Mouse (Mus musculus): ENCODE data around the gene Reln. TPM values are rescaled to one million over a fixed set of nuclear protein-coding genes. Genes with fewer than 3 reads are reported as not detected.

The Reln gene
- polyA plus RNA-seq, 1 experiment = 184 TPM

DNA sequence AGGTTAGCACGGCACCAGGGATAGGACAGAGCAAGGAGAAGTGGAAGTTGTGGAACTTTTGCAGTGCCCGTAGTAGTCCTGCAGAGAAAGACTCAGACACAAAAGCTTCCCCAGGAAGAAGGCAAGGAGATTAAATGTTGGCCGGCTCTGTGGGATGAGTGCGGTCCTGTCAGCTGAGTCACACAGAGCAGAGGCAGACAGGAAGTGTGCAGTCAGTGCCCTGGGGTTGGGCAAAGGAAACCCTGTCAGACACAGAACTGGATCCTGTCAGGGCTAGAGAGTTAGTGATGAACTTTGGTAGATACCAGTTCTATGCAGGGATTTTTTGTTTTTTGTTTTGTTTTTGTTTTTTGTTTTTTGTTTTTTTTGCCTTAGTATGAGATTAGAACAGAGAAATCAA, 120.0 kb downstream of the Reln start:
- Histone ChIP-seq H3K27me3 (ENCODE audit: control insufficient read depth, insufficient read depth, low read length) (no peaks in the 10 kb centered on the region), H3K4me3 (replicated peaks; ENCODE audit: insufficient read depth, low read depth, low read length) (no peak overlapping the region), H3K27ac (ENCODE audit: insufficient read depth, low read length) (no peak overlapping the region), H3K4me1 (ENCODE audit: control insufficient read depth, insufficient read depth, low read length) (peaks cover 8% of the 10 kb centered on the region; the same call in 1 of the 2 replicates)
- no peak for DNase-seq
- no peak for TF ChIP-seq CTCF (IDR thresholded peaks at IDR 0.05; ENCODE audit: borderline replicate concordance, insufficient read depth, low read depth, low read length)
- no peak for TF ChIP-seq POLR2A (IDR thresholded peaks at IDR 0.05; ENCODE audit: borderline replicate concordance, insufficient read depth, low read length)
- WGBS = 36% methylated on average over 4 of the region's 4 CpGs

DNA sequence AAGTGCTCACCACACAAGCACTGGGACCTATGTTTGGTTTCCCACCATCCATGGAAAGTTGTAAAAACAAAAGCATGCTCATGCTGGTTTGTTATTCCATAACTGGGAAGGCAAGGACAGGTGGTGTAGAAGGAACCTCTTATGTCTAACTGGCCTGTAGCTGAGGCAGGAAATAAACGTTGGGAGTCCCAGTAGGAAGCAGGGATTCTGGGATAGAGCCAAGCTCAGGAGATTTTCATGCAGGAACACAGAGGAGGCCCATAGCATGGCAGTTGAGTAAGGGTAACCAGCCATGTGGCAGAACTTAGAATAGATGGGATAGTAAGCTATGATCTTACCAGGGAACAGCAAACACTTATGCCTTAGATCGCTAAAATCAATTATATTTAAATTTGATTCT, 120.6 kb downstream of the Reln start:
- H3K4me3 ChIP-seq (replicated peaks; ENCODE audit: insufficient read depth, low read depth, low read length) = no peak overlapping the region
- 51% methylated on average over 2 of the region's 2 CpGs for WGBS
- DNase-seq = peak in 1 of 2 experiments; percentile 52

DNA sequence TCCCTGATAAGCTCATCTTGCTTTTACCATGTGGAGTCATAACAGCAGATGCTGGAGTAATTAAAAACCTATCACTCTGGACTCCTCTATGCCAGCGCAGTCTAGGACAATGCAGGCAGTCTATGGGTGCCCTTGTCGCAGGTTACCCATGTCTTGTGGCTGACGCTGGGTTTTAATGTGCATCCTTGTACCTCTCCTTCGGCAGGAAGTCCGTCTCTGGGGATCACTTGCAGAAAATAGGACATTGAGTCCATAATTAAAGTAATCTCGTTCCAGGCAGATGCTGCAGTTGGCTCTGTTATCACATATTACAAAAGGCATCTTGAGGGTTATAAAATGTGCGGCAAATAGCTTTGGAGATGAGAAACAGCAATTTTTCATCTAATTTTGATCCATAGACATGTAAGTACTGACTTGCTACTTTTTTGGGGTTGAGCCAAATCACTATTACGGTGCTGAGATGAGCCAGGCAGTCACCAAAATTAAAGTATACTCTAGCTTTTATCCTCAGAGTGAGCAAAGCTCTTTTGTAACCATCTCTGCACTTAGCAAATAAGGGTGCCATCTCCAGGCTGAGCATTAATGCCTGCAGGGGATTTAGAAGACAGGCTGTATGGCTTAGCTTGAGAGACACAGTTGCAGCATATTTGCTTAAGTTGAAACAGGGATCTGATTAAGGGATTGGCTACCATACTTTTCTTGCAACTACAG, 136.0 kb downstream of the Reln start:
- H3K27me3 ChIP-seq (ENCODE audit: control insufficient read depth, insufficient read depth, low read length) = no peaks in the 10 kb centered on the region
- TF ChIP-seq CTCF (IDR thresholded peaks at IDR 0.05; ENCODE audit: borderline replicate concordance, insufficient read depth, low read depth, low read length) (no peak), POLR2A (IDR thresholded peaks at IDR 0.05; ENCODE audit: borderline replicate concordance, insufficient read depth, low read length) (no peak)
- peak; percentile 37 to 38 for DNase-seq
- H3K4me3 ChIP-seq (replicated peaks; ENCODE audit: insufficient read depth, low read depth, low read length) = no peak overlapping the region
- peaks cover 3% of the 10 kb centered on the region; the same call in 1 of the 2 replicates for H3K4me1 ChIP-seq (ENCODE audit: control insufficient read depth, insufficient read depth, low read length)
- 15% methylated on average over 8 of the region's 8 CpGs for WGBS
- 0 out of 2 replicates have a peak overlapping the region, but pooled peaks have one; percentile 46 for H3K27ac ChIP-seq (ENCODE audit: insufficient read depth, low read length)

More for the DNA sequence above, 120.6 kb downstream of the Reln start:
- H3K27ac ChIP-seq (ENCODE audit: insufficient read depth, low read length) = no peak overlapping the region
- H3K4me1 ChIP-seq (ENCODE audit: control insufficient read depth, insufficient read depth, low read length) = peaks cover 8% of the 10 kb centered on the region; the same call in 1 of the 2 replicates
- TF ChIP-seq POLR2A (IDR thresholded peaks at IDR 0.05; ENCODE audit: borderline replicate concordance, insufficient read depth, low read length) = no peak
- TF ChIP-seq CTCF (IDR thresholded peaks at IDR 0.05; ENCODE audit: borderline replicate concordance, insufficient read depth, low read depth, low read length) = no peak
- no peaks in the 10 kb centered on the region for H3K27me3 ChIP-seq (ENCODE audit: control insufficient read depth, insufficient read depth, low read length)

GRCm38 (mm10) chr5:22197926-22198325, 146.6 kb downstream of the Reln start:
- 26% methylated on average over 2 of the region's 2 CpGs for WGBS
- peaks cover 7% of the 10 kb centered on the region for H3K4me1 ChIP-seq (ENCODE audit: control insufficient read depth, insufficient read depth, low read length)
- no peak overlapping the region for H3K27ac ChIP-seq (ENCODE audit: insufficient read depth, low read length)
- H3K27me3 ChIP-seq (ENCODE audit: control insufficient read depth, insufficient read depth, low read length) = no peaks in the 10 kb centered on the region
- no peak overlapping the region for H3K4me3 ChIP-seq (replicated peaks; ENCODE audit: insufficient read depth, low read depth, low read length)
- TF ChIP-seq POLR2A (IDR thresholded peaks at IDR 0.05; ENCODE audit: borderline replicate concordance, insufficient read depth, low read length) = no peak
- no peak for TF ChIP-seq CTCF (IDR thresholded peaks at IDR 0.05; ENCODE audit: borderline replicate concordance, insufficient read depth, low read depth, low read length)
- peak in 1 of 2 experiments; percentile 56 for DNase-seq

DNA sequence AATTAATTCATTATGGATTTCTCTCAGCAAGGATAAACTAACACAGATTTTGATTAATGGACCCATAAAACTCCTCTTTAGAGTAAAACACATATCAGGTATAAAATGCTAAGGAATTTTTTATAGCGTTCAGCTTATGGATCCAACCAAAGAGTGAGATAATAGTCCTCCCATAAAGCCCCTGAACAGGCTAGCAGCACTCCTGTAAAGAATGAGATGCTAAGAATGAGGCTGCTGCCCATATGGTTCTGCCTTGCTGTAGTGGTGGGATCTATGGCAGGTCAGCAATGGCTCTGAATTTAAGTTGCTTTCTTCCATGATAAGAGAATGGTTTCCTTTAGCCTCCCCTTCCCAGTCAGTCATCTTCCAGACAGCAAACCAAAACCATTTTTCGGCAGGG, 147.6 kb downstream of the Reln start:
- Histone ChIP-seq H3K4me3 (replicated peaks; ENCODE audit: insufficient read depth, low read depth, low read length) (no peak overlapping the region), H3K27ac (ENCODE audit: insufficient read depth, low read length) (no peak overlapping the region), H3K27me3 (ENCODE audit: control insufficient read depth, insufficient read depth, low read length) (no peaks in the 10 kb centered on the region), H3K4me1 (ENCODE audit: control insufficient read depth, insufficient read depth, low read length) (peaks cover 7% of the 10 kb centered on the region)
- 76% methylated on average over 2 of the region's 2 CpGs for WGBS
- DNase-seq = no peak
- TF ChIP-seq CTCF (IDR thresholded peaks at IDR 0.05; ENCODE audit: borderline replicate concordance, insufficient read depth, low read depth, low read length) (no peak), POLR2A (IDR thresholded peaks at IDR 0.05; ENCODE audit: borderline replicate concordance, insufficient read depth, low read length) (no peak)

DNA sequence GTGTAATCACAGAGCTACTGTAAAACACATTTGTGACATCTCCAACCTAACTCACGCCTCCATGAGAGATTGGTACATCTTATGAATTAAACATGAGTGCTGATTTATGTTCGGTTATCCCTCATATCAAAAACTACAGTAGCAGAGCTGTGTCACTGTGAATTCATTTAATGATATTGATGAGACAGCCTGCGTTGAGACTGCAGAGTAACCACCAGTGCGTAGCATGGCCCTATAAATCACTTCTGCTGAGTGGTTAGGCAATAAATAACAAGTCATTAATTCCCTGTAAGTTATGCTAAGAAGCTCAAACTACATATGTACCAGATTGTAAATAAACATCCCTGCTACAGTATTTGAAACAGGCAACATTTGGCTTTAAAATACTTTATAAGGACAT, 148.0 kb downstream of the Reln start:
- no peak overlapping the region for H3K4me3 ChIP-seq (replicated peaks; ENCODE audit: insufficient read depth, low read depth, low read length)
- no peak for DNase-seq
- H3K27me3 ChIP-seq (ENCODE audit: control insufficient read depth, insufficient read depth, low read length) = no peaks in the 10 kb centered on the region
- 84% methylated on average over 4 of the region's 4 CpGs for WGBS
- peaks cover 7% of the 10 kb centered on the region for H3K4me1 ChIP-seq (ENCODE audit: control insufficient read depth, insufficient read depth, low read length)
- TF ChIP-seq CTCF (IDR thresholded peaks at IDR 0.05; ENCODE audit: borderline replicate concordance, insufficient read depth, low read depth, low read length) (no peak), POLR2A (IDR thresholded peaks at IDR 0.05; ENCODE audit: borderline replicate concordance, insufficient read depth, low read length) (no peak)
- no peak overlapping the region for H3K27ac ChIP-seq (ENCODE audit: insufficient read depth, low read length)

DNA sequence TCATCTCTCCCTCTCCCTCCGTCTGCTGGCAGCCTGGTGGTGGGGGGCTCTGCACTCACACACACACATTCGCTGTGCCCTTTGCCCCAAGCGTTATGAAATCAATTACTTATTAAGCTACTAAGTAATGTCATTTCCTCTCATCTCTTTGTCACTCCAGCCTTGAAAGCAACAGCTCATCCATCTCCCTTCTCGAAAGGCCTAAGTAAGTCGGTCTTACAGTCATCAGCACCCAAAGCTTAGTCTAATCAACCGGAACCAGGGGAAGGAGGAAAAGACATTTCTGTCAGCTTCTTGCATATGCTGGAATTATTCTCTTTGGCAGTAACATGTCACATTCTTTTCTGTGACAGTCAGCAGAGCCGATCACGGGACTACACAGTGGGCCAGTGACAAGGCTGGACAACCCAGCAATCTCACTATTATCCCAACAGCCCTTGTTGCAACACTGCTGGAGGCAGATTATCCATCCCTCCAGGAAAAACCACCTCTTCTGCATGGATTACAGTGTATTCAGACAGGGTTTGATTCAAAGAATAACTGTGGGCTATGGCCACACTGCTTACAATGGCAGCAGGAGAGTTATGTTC, 149.1 kb downstream of the Reln start:
- 82% methylated on average over 8 of the region's 8 CpGs for WGBS
- no peak for DNase-seq
- H3K27ac ChIP-seq (ENCODE audit: insufficient read depth, low read length) = no peak overlapping the region
- H3K4me1 ChIP-seq (ENCODE audit: control insufficient read depth, insufficient read depth, low read length) = peaks cover 7% of the 10 kb centered on the region
- no peaks in the 10 kb centered on the region for H3K27me3 ChIP-seq (ENCODE audit: control insufficient read depth, insufficient read depth, low read length)
- no peak overlapping the region for H3K4me3 ChIP-seq (replicated peaks; ENCODE audit: insufficient read depth, low read depth, low read length)
- TF ChIP-seq POLR2A (IDR thresholded peaks at IDR 0.05; ENCODE audit: borderline replicate concordance, insufficient read depth, low read length) (no peak), CTCF (IDR thresholded peaks at IDR 0.05; ENCODE audit: borderline replicate concordance, insufficient read depth, low read depth, low read length) (no peak)

DNA sequence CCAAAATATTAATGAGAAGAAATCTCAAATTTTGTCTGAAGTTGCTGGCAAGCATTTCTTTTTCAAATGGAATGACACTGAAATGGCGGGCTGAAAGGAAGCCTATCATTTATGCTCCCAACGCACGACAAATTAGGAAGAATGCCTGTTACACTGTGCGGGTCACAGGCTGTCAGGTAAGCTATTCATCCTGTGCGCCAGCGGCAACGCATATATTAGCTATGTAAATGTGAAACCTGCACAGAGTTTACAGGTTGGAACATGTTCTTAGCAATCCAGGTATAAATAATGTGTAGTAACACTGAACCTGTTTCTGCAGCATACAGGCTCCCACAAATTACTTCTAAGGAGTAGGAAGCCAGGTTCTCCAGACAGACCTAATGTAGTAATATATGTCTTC, 152.7 kb downstream of the Reln start:
- Histone ChIP-seq H3K27ac (ENCODE audit: insufficient read depth, low read length) (no peak overlapping the region), H3K4me1 (ENCODE audit: control insufficient read depth, insufficient read depth, low read length) (peaks cover 8% of the 10 kb centered on the region), H3K4me3 (replicated peaks; ENCODE audit: insufficient read depth, low read depth, low read length) (no peak overlapping the region), H3K27me3 (ENCODE audit: control insufficient read depth, insufficient read depth, low read length) (no peaks in the 10 kb centered on the region)
- DNase-seq = no peak
- WGBS = 80% methylated on average over 7 of the region's 7 CpGs
- TF ChIP-seq CTCF (IDR thresholded peaks at IDR 0.05; ENCODE audit: borderline replicate concordance, insufficient read depth, low read depth, low read length) = no peak
- TF ChIP-seq POLR2A (IDR thresholded peaks at IDR 0.05; ENCODE audit: borderline replicate concordance, insufficient read depth, low read length) = no peak

Data from cerebellum, adult 2 months (tissue).